Mouse (Mus musculus) liver, adult 2 months (tissue): ENCODE measurements at regions not wholly inside any gene's neighbourhood (a gene's known extent, or its start where the extent isn't known, plus 50 kb on each side); places are given as distances from the start of the nearest gene placed in this dataset.

Experiments used
- CTCF ChIP-seq: fragments of 200-500 bp; IDR thresholded peaks from 2 replicates; pipeline ENCODE4 v1.5.1; 2011; ENCODE audit warnings: low read depth, low read length, control low read depth
- POLR2A ChIP-seq: fragments of 200-500 bp; IDR thresholded peaks from 2 replicates; pipeline ENCODE4 v1.6.1; 2011; ENCODE audit warnings: low read length, control low read depth; ENCODE audit not compliant: insufficient read depth; ENCODE audit errors: extremely low read depth

DNA sequence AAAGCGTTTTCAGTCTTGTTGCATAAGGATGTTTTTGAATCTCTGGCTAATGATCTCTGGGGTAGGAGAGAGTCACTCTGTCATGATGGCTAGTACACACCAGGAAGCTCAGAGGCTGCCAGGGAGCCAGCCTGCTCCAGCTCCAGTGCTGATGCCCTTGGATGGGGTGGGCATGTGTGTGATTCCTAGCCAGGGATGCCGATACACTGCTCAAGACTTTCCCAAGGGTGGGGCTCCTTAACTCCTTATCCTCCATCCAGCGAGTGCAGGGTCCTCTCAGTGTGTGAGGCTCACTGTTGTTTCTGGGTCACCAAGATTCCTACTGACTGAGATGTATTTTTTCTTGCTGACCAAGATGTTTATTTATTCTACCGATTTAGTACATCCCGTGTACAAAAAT is 122.4 kb upstream of the Gjb5 start:
- no peak for TF ChIP-seq CTCF
- TF ChIP-seq POLR2A: no peak
